Mouse (Mus musculus) neutrophil, adult 59 days (primary cell): Measurements from ENCODE around the gene Capza3. TPM values are rescaled to one million over a fixed set of nuclear protein-coding genes. Genes with fewer than 3 reads are reported as not detected.

ENCODE experiments used
- total RNA-seq, 2 experiments: library from RNA; stranded (reverse); gene quantifications; 1 replicate in 1 of 2; 2 replicates in 1 of 2; pipeline ENCODE4 v1.2.4; 2023

The Capza3 gene
- not detected for total RNA-seq

GRCm38 (mm10) chr6:140040952-140041351 lies at the start of gene Capza3:
Capza3 (plus strand) TSS chr6:140041252.

GRCm38 (mm10) chr6:140041357-140041756 lies 305 bp downstream of the Capza3 start, which contains the start of gene Plcz1:
Plcz1 (minus strand) TSS chr6:140041457.

Other genes with a start within 250 kb of the Capza3 start
- not detected for gene Plcz1, start 205 bp downstream of the Capza3 start, total RNA-seq